Mouse (Mus musculus): ENCODE results near the gene Smpd1. TPM values are rescaled to one million over a fixed set of nuclear protein-coding genes. Genes with fewer than 3 reads are reported as not detected.

Gene Smpd1
- total RNA-seq, 2 experiments from 2014 or later: 16.2 to 21.0 TPM

DNA sequence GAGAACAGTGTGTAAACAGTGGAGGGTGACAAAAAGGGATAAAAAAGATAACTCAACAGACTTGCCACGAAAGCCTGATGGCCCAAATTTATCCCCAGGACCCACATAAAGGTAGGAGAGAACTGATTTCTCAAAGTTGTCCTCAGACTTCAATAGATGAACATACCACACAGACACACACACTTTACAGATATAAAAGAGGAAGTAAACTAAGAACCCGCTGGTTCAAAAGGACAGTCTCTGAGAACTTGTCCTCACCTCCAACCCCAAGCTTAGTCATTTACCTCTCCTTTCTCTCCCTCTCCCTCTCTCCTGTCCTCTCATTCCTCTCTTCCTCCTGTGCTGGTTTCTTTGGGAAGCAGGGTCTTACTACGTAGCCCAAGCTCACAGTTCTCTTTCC, 8.2 kb downstream of the Smpd1 start:
- peak; percentile 56; the same call in 1 of the 2 replicates for ATAC-seq (replicated peaks; ENCODE audit: poor library complexity)

DNA sequence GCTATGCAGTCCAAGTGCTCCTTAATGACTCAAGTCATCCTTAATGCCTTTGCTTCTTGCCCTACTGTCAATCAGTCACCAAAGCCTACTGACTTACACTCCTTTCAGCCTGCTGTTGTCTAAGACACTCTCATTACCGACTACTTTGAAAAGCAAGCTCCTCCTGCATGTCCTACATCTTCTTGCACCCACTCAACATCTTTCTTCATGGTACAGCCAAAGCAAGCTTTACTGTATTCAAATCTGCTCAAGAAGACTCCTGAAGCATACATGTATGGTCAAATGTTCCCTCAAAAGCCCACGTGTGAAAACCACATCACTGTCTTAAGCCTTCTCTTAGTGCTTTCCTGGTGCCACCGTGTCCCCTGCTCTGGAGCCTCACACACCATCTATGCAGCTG, 9.2 kb downstream of the Smpd1 start:
- ATAC-seq (replicated peaks; ENCODE audit: poor library complexity): no peak

DNA sequence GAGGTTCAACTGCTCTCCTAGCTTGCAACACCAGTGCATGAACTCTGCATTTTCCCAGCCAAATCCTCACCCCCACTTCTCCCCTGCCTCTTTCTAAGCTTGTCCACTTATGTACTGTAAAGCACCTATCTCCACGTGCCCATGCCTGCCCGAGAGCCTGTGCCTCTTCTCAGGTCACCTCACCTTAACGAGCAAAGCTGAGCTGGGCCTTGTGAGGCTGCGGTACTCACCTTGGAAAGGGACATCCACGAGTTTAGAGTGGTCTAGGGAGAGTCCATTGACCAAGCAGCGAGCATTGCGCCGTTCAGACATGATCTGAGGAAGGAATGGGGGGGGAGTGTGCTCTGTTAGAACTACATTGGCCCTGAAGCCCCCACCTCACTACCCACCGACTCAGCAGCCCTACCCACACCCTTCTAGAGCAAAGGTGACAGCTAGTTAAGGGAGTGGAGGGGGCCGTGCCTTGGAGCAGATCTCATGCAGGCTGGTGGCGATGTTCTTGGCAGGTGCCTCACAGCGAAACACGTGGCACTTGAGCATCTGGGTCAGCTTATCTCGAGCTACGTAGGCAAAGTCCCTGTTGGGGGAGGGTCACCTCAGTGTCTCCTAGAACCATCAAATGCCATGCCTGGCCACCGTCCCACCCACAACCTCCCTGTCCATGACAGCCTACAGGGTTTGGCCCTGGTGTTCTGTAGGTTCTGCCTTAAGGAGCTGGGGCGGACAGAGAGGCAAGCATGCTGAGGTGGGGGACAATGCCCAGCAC, 11.1 kb downstream of the Smpd1 start:
- ATAC-seq (replicated peaks; ENCODE audit: poor library complexity): no peak

DNA sequence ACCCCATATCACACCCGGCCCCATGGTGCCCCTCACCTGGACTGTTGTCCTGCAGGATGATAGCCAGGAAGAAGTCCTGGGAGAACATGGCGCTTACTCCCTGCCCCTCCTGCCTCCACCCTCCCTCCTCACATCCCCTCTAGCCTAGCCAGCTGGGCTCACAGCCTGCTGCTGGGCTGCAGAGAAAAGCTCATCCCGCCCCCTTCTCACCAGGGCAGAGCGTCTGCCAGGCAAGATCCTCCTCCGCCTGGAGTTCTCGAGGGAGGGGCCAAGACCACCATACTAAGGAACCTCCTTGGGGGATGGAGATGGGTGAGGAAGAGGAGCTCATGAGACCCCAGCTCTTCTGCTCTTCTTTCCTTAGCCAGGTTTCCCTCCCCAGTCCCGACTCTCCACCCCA, 14.4 kb downstream of the Smpd1 start:
- no peak for ATAC-seq (replicated peaks; ENCODE audit: poor library complexity)

DNA sequence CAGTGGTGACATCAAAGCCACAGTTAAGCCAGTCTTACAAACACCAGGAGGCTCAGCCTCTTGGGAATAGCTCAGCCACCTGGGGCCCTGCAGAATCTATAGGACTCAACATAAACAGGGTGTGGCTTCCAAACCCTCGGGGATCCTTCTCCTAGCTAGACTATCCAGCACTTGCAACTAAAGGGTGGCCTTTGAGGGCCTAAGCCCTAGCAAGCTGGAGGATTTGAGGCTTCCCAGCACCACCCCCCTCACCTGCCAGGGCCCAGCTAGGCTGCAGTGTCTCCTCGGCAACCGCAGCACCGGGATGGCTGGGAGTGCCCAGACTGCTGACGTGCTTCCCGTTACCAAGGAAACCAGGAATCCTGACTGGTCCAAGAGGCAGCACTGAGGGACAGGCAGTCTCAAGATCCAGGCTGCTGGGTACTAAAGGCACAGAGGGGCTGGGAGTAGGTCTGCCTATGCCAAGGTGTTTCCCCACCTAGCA, 14.9 kb downstream of the Smpd1 start:
- ATAC-seq (replicated peaks; ENCODE audit: poor library complexity): no peak

DNA sequence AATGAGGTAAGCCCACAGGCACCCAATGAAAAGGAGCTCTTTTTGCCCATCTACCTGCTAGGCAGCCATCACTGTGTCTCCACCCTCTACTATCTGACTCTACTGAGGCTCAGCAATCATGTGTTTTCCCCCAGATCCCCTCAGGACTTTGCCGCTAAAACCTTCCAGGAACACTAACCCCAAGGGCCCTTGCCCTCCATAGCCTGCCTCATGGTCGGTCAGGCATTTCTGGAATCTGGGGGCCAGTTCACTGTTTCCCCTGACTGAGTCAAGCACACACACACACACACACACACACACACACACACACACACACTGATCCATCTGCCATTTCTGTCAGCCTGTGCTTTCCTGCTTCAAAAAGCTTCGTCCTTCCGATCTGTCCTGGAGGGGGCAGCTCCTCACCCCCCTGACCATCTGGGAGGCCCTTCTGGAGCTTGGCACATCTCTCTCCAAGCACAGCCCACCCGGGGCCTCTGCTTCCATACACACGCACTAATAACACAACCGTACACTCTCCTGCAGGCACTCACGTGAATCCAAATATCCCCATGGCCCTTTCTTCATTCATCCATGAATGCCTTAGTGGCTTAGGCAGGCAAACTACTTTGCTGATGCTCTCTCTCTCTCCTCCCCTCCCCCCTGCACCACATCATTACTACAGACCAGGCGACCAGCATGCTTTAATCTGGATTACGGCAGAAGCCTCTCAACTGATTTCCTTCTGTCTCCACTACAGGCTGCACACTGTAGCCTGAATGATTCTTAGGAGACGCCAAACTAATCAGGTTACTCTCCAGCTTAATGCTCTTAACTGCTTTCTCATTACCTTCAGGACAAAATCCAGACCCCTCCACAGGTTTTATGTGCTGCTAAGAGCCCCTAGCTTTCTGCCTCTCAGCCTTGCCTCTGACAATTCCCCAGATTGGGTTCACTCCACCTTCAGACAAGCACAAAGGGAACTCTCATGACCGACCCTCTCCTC, 15.6 kb downstream of the Smpd1 start:
- ATAC-seq (replicated peaks; ENCODE audit: poor library complexity): no peak

DNA sequence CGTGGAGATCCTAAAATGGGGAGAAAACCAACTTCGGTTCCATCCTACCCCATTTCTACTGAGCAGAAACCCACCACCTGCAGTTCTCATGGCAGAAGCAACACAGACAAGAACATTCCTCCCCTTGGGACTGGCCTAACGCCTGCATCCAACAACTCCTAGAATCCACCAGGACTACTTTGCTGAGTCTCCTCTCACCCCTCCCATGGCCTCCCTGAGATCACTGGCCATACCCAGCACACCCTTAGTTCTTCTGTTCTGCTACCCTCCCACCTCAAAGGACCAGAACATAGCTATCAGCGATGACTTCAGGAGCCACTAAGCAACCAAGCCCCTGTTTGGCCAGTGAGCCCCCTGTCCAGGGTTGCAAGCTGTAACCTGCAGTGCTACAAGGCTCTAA, 16.6 kb downstream of the Smpd1 start:
- ATAC-seq (replicated peaks; ENCODE audit: poor library complexity): no peak

DNA sequence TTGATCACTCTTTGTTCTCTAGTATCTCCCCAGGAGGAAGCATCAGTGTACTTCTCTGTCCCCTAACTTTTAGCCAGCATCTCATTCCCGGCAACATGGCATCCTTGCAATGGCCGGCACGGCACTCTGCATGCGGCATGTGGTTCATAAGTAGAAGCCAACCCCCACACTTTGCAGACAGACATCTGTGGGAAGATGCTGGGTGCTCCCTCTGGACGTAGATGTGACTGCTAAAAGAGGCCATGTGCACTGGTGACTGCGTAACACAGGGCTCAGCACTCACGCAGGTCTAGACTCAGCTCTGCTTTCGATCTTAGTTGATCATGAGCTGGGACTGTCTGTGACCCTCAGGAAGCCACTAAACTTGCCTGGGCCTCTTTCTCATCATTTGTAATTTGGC, 18.8 kb downstream of the Smpd1 start:
- ATAC-seq (replicated peaks; ENCODE audit: poor library complexity): no peak

DNA sequence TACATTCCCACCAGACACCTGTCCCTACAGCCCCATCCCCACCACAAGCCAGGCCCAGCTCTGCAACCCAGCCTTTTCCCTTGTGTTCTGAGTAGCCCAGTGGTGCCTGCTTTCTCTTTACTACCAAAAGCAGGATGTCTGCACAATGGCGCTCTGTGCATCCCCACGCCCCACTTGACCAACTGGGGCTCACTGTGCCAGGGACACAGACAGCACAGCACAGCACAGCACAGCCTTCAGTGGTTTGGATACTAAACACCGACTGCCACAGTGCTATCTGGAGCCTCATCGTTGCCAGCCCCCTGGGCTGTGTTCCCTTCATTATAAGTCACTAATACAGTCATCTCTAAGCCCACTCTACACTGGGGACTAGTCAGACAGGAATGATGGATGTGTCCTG, 20.4 kb downstream of the Smpd1 start:
- no peak for ATAC-seq (replicated peaks; ENCODE audit: poor library complexity)

DNA sequence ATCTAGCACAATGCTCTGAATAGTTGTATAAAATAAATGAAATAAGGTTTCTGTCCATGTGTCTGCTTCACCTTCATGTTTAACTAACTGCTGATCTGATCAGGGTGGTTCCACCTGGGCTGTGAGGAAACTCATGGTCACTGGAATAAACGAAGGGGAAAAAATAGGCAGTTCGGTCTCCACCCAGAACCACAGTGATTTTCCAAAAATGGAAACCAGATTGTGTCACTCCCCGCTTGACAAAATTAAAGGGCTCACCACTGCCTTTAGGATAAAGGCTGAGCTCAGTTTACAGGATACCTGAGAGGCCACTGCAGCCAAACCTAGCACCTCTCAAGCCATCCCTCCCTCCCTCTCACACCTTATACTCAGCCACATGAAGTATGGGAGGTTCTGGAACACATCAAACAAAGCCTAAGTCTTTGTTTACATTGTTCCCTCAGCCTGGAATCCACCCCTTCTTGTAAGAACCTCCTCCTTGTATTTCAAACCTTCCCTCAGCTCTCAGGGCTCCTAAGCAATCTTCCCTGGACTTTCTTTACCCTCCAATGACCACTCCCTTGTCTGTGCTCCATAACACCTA, 22.1 kb downstream of the Smpd1 start:
- ATAC-seq (replicated peaks; ENCODE audit: poor library complexity): no peak

DNA sequence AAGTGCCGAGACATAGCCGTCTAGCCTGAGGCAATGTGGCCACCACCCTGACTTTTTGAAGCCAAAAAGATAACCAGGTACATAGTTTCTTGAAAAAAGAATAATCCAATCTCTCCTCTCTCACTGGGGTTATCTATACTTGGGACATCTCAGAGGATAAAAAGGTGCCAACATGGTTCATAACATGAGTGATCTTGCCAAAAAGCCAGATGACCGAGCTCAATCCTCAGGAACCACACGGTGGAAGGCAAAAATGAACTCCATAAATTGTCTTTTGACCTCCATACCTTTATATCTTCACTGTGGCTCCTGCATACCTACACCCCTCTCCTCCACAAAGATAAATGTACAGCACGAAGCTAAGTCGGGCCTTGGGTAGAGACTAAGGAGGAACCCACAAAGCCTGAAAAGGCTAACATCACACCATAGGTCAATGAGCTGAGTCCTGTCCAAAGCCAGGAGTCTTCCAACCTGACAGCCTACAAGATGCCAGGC, 23.3 kb downstream of the Smpd1 start:
- no peak for ATAC-seq (replicated peaks; ENCODE audit: poor library complexity)

DNA sequence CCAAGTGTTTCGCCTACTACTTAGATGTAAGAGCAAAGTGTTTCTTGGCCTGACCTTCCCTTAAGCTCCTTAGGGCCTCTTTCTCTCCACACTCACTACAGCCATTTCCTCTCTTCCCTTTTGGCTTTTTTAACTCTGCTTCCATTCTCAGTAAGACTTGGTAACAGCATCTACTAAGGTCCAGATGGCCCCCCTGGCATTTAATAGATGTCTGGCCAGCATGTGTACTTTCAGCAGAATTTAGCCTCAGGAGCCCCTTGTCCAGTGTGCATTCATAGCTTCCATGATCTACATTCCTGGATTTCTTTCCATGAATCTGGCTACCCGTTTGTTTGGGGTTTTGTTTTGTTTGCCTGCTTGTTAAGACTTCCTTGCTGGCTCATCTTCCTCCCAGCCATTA, 24.3 kb downstream of the Smpd1 start:
- no peak for ATAC-seq (replicated peaks; ENCODE audit: poor library complexity)

DNA sequence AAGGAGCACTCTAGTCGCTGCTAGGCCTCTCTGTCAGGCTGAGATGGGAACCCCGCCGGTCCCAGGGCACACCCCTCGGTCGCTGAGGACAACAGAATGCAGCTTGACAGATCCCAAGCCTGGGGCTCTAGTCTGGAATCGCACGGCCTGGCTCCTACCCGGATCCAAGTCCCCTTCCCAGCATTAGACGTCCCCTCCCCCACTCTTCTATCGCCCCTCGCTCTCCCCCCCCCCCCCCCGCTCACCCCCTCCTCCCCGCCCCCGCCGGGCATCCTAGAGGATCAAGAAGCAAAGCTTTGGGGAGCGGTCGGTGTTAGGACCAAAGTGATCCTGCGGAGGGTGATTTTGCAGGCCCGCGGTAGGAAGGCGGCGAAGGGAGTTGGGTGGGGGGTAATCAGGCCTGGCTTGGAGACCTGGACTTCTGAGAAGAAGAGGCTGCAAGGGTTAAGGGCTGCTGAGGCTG, 26.5 kb downstream of the Smpd1 start:
- ATAC-seq (replicated peaks; ENCODE audit: poor library complexity): no peak

DNA sequence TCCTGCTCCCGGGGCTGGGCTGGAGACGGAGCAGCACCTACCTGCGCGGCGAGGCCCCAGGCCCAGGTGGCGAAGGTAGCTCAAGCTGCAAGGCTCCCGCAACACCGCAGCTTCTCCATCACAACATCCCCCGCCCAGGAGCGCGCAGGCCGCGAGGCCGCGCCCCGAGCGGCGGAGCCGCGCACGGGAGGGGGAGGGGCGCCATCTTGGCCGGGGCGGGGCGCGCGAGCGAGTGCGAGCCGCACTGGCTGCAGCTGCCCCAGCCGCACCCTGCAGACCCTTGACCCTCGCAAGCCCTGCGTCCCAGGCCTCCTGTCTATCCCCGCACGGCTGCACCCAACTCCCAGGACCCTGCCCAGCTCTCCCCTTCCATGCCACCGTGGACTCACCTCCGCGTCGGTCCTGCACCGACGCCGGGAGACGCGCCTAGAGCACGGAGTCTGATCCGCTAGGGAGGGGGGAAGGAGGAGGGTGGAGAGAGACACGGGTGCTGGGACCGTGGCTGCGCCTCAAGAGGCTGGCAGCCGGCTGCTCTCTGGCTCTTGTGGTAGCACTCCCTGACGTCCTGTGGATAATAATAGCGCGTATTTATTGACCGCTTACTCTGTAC, 27.0 kb downstream of the Smpd1 start, which contains the start of gene Apbb1:
Apbb1 (minus strand) TSS at position 560 of the 610 bp plus-strand sequence.
- ATAC-seq (replicated peaks; ENCODE audit: poor library complexity): peak; percentile 89

DNA sequence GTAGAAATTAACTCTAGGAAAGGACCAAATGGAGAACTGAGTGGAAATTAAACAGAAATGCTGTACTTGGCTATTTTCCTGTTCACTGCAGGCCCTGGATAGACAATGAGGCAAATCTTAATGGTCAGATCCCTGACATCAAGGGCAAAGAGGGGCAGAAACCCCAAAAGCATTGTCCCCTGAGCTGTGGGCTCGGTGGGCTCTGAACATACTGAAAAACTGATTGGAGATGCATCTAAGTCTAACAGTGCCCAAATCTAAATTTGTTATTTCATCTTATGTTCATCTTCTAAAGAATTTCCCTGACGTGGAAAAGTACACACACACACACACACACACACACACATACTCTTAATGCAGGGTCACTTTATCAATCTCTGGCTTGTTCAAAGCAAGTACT, 27.8 kb downstream of the Smpd1 start:
- no peak for ATAC-seq (replicated peaks; ENCODE audit: poor library complexity)

DNA sequence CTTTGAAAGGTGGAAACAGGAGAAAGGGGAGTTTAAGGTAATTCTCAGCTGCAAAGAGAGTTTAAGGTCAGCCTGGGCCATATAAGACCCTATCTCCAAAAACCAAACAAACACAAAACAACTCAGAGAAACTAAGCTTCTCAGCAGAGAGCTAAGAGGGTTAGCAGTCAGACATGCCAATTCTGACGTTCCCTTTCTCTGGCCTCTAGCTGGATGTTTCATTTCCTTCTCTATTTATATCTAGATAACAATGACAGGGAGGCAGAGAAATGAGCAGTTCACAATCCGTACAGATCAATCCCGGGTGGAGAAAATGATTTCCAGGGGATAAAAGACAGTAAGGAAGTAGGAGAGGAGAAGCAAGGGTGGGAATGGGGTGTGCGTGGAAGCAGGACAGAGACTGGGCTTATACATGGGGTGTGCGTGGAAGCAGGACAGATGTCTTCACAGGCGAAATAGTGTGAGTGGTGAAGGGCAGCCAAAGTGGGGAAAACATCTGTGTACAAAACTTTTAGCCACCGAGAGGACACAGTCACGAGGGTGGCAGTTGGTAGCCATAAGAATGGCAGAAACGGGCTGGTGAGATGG, 34.3 kb downstream of the Smpd1 start:
- peak; percentile 58 for ATAC-seq (replicated peaks; ENCODE audit: poor library complexity)

DNA sequence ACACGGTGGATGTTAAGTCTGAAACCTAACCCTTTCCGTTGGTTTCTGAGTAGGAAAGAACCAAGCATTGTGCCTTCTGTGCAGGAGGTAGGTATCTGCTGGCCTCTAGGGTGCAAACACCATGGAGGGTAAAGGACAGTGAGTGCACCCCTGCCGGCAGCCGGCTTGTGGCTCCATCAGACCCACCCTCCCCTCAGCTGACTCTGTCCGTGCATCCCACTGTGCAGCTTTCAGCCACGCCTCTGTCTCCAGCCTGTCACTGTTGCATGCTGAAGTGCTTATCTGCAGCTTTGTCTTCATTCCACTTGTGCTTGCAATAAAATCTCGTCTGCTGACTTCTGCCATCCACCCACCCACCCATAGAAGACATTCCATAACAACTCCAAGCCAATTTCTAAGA, 35.9 kb downstream of the Smpd1 start:
- no peak for ATAC-seq (replicated peaks; ENCODE audit: poor library complexity)

DNA sequence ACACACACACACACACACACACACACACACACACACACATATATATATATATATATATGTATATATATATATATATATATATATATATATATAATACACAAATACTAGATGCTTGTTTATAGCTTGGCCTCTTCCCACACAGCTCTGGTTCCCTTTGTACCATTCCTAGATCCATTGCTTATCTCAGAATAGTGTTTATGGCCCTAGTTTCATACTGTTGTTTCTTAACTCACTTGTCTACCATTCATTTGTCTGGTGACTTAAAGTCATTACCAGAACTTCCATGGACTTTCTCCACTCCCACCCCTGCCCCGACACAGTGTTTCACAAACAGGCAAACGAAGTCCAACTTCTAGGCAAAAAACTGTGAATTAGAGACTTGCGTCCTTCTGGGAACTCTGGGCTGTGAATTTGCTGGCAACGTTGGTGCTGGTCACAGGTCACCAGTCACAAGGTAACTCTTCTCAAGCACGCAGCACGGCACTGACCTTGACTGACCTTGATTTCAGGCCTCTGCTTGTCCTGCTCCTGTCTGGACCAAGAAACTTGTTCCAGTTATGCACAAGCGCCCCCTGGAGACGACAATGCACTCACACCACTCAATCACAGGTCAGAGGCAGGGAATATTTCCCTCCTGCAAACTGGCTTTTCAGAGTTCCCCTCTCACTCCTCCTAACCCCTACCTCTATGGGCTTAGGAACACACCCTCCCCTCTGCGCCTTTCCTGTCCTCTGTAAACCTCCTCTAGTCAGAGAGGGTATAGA, 48.9 kb downstream of the Smpd1 start:
- peak; percentile 97 for ATAC-seq (replicated peaks; ENCODE audit: poor library complexity)
